Mouse (Mus musculus) heart, postnatal 0 days (tissue): ENCODE data around the gene Bnc1. TPM values are rescaled to one million over a fixed set of nuclear protein-coding genes. Genes with fewer than 3 reads are reported as not detected.

Source experiments
- ATAC-seq: fragments of 200-750 bp; cut with Nextera tagmentation; 2 replicates; pipeline ENCODE4 v1.8.0; 2017; ENCODE audit warnings: low read depth, moderate number of reproducible peaks, moderate library complexity; ENCODE audit not compliant: insufficient read depth
- DNase-seq: peaks from one replicate; pipeline ENCODE4 v3.0.0-alpha.2; 2016; ENCODE audit warnings: low spot score
- H3K27ac ChIP-seq: fragments of 300-500 bp; sonication (generic); 2 replicates; pipeline ENCODE4 v1.5.1; 2014; ENCODE audit warnings: low read depth, mild to moderate bottlenecking
- H3K27me3 ChIP-seq: fragments of 300-500 bp; sonication (generic); 2 replicates; pipeline ENCODE4 v1.6.1; 2014; ENCODE audit warnings: low read length, mixed read lengths; ENCODE audit not compliant: control insufficient read depth, insufficient read depth
- H3K36me3 ChIP-seq: fragments of 300-500 bp; sonication (generic); replicated peaks from 2 replicates; pipeline ENCODE4 v1.6.1; 2014; ENCODE audit warnings: low read length, mixed read lengths; ENCODE audit not compliant: control insufficient read depth, insufficient read depth
- H3K4me1 ChIP-seq: fragments of 300-500 bp; sonication (generic); 2 replicates; pipeline ENCODE4 v1.6.1; 2014; ENCODE audit warnings: antibody characterized with exemption; ENCODE audit not compliant: control insufficient read depth, insufficient read depth
- H3K4me2 ChIP-seq: fragments of 300-500 bp; sonication (generic); 2 replicates; pipeline ENCODE4 v1.6.1; 2014; ENCODE audit warnings: low read depth, mild to moderate bottlenecking, low read length, moderate library complexity
- H3K4me3 ChIP-seq: fragments of 300-500 bp; sonication (generic); 2 replicates; pipeline ENCODE4 v1.5.1; 2014; ENCODE audit warnings: low read depth, low read length
- H3K9ac ChIP-seq: fragments of 300-500 bp; sonication (generic); replicated peaks from 2 replicates; pipeline ENCODE4 v1.6.1; 2014; ENCODE audit warnings: low read depth, low read length, mixed read lengths
- H3K9me3 ChIP-seq: fragments of 300-500 bp; sonication (generic); replicated peaks from 2 replicates; pipeline ENCODE4 v1.6.1; 2016; ENCODE audit warnings: low read length; ENCODE audit not compliant: control insufficient read depth
- CTCF ChIP-seq: IDR thresholded peaks from 2 replicates; pipeline ENCODE4 v1.5.1; 2016; ENCODE audit warnings: antibody characterized with exemption, control low read depth, low read depth
- EP300 ChIP-seq: IDR thresholded peaks from 2 replicates; pipeline ENCODE4 v1.6.1; 2016; ENCODE audit warnings: antibody characterized with exemption, low read depth
- WGBS: fragments of 180-500 bp; shearing (Covaris S2); extraction: QIAGEN DNeasy Blood & Tissue Kit; methylation state at CpG from one replicate; pipeline ENCODE4 v1.1.7; 2014; 5-methylcytosine and 5-hydroxymethylcytosine counted together
- polyA plus RNA-seq: library from polyadenylated mRNA; unstranded; fragments of >200 nt; fragmentation: Nextera tagmentation; extraction: Ambion mirVana; gene quantifications from 2 replicates; pipeline ENCODE4 v1.2.1, GENCODE M21; 2015
- total RNA-seq: library from RNA; depleted of rRNA; stranded (reverse); fragments of >200 nt; gene quantifications from 2 replicates; pipeline ENCODE4 v1.2.3, GENCODE M21; 2014; ENCODE audit warnings: low replicate concordance

Bnc1 gene
- total and polyA plus RNA-seq, 2 experiments from 2014 or later, result 1.2 to 4.7 TPM

GRCm38 (mm10) chr7:81954208-81954846 is 37.8 kb downstream of the Bnc1 start:
- no peaks in the 10 kb centered on the region for H3K9me3 ChIP-seq
- no peak overlapping the region for H3K4me2 ChIP-seq
- H3K27ac ChIP-seq, result no peak overlapping the region
- 0 out of 2 replicates have a peak, but pooled peaks cover 5% of the 10 kb centered on the region for H3K27me3 ChIP-seq
- H3K4me1 ChIP-seq, result no peaks in the 10 kb centered on the region
- H3K4me3 ChIP-seq, result no peak overlapping the region
- no peak overlapping the region for H3K9ac ChIP-seq
- no peaks in the 10 kb centered on the region for H3K36me3 ChIP-seq
- DNase-seq, result peak; percentile 30
- no peak for TF ChIP-seq EP300
- peak; percentile 69 for TF ChIP-seq CTCF
- ATAC-seq, result 0 out of 2 replicates have a peak, but pooled peaks have one; percentile 49

DNA sequence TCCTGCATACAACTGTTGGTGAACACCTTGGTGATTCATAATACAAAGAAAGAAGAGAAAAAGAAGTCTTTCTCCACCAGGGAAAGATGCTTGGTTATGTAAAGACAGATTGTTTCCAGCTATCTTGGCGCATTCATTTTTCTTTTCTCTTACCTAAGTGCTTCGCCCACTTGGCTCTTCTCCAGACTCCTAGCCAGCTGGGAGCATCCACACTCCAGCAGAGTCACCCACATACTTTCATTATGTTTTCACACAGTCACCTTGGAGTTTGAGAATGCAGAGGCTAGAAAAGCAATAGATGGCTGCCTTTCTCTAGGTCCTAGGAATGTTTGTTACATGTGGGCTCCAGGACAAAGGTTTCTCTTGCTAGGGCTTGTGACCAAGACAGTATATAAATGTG is 41.6 kb downstream of the Bnc1 start:
- ATAC-seq (no peak), DNase-seq (no peak)
- Histone ChIP-seq H3K27me3 (no peaks in the 10 kb centered on the region), H3K27ac (no peak overlapping the region), H3K9me3 (no peaks in the 10 kb centered on the region), H3K4me3 (no peak overlapping the region), H3K36me3 (no peaks in the 10 kb centered on the region), H3K9ac (no peak overlapping the region), H3K4me1 (no peaks in the 10 kb centered on the region), H3K4me2 (no peak overlapping the region)
- 64% methylated on average over 2 of the region's 2 CpGs for WGBS
- TF ChIP-seq EP300, result no peak
- no peak for TF ChIP-seq CTCF

- no peak overlapping the region for H3K9ac ChIP-seq
- WGBS, result 27% methylated on average over 4 of the region's 4 CpGs
- ATAC-seq (no peak), DNase-seq (no peak)
- no peaks in the 10 kb centered on the region for H3K27me3 ChIP-seq
- no peaks in the 10 kb centered on the region for H3K36me3 ChIP-seq
- no peak overlapping the region for H3K27ac ChIP-seq
- no peak overlapping the region for H3K4me3 ChIP-seq
- TF ChIP-seq CTCF (no peak), EP300 (no peak)
- H3K9me3 ChIP-seq, result no peaks in the 10 kb centered on the region
- H3K4me2 ChIP-seq, result no peak overlapping the region
- no peaks in the 10 kb centered on the region for H3K4me1 ChIP-seq
These were observed 46.7 kb downstream of the Bnc1 start for GRCm38 (mm10) chr7:81945398-81945797.

DNA sequence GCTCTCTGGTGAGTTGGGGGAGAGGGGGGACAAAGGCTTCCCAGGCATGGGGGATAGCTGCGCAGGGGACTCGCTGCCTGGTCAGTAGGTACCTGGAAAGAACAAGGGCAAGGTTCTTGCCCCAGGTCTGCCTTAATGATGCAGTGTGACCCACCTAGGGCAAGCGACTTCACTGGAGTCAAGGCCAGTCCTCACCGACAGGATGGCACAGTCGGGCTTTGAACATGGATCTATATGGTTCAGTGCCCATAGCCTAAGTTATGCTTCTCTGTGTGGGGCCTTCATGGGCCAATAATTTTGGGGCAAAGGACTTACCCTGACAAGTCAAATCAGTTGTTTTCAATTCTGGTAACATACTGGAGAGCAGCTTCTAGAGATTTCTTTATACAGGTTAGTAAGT is 57.3 kb downstream of the Bnc1 start:
- TF ChIP-seq EP300 (no peak), CTCF (no peak)
- Histone ChIP-seq H3K4me2 (peak overlapping the region; percentile 98), H3K36me3 (no peaks in the 10 kb centered on the region), H3K27ac (no peak overlapping the region), H3K4me1 (peaks cover 9% of the 10 kb centered on the region; the same call in 1 of the 2 replicates), H3K9ac (peak overlapping the region; percentile 89), H3K4me3 (peak overlapping the region; percentile 96), H3K9me3 (no peaks in the 10 kb centered on the region), H3K27me3 (0 out of 2 replicates have a peak, but pooled peaks cover 8% of the 10 kb centered on the region)
- DNase-seq (no peak), ATAC-seq (0 out of 2 replicates have a peak, but pooled peaks have one; percentile 9)
- WGBS, result 18% methylated on average over 5 of the region's 5 CpGs

- Histone ChIP-seq H3K9me3 (no peaks in the 10 kb centered on the region), H3K36me3 (no peaks in the 10 kb centered on the region), H3K27me3 (0 out of 2 replicates have a peak, but pooled peaks cover 8% of the 10 kb centered on the region), H3K4me2 (peak within 1 kb of the TSS; percentile 98), H3K4me3 (peak within 1 kb of the TSS; percentile 96), H3K4me1 (peaks cover 9% of the 10 kb centered on the region; the same call in 1 of the 2 replicates), H3K9ac (peak within 1 kb of the TSS; percentile 89), H3K27ac (peak within 1 kb of the TSS; percentile 84)
- peak; percentile 91 for ATAC-seq
- 2% methylated on average over 31 of the region's 63 CpGs for WGBS
- DNase-seq, result peak; percentile 89
- no peak for TF ChIP-seq EP300
- TF ChIP-seq CTCF, result peak; percentile 11; the same call in 1 of the 2 replicates
These were observed 57.8 kb downstream of the Bnc1 start, which contains the start of gene Hdgfl3 for GRCm38 (mm10) chr7:81934267-81934745. TSS of gene Hdgfl3 (minus strand) at chr7:81934473.
